Mouse (Mus musculus): ENCODE measurements at regions not wholly inside any gene's neighbourhood (a gene's known extent, or its start where the extent isn't known, plus 50 kb on each side); places are given as distances from the start of the nearest gene placed in this dataset.

GRCm38 (mm10) chr12:35640911-35641345 lies 106.1 kb upstream of the Ahr start:
- 71% methylated on average over 3 of the region's 3 CpGs for WGBS
- Histone ChIP-seq H3K36me3 (ENCODE audit: control insufficient read depth, insufficient read depth, low read length) (no peaks in the 10 kb centered on the region), H3K27ac (ENCODE audit: low read length) (no peak overlapping the region), H3K9ac (ENCODE audit: low read depth, low read length) (no peak overlapping the region), H3K9me3 (replicated peaks; ENCODE audit: control insufficient read depth, low read length, poor library complexity, severe bottlenecking) (no peaks in the 10 kb centered on the region), H3K27me3 (ENCODE audit: control insufficient read depth, insufficient read depth, low read depth, low read length) (no peaks in the 10 kb centered on the region), H3K4me1 (ENCODE audit: control insufficient read depth, insufficient read depth, low read length) (no peaks in the 10 kb centered on the region), H3K4me3 (ENCODE audit: low read depth, low read length) (no peak overlapping the region), H3K4me2 (ENCODE audit: low read length) (no peak overlapping the region)
- ATAC-seq, result no peak

- Histone ChIP-seq H3K4me3 (ENCODE audit: low read depth, low read length) (no peak overlapping the region), H3K9ac (ENCODE audit: low read depth, low read length) (no peak overlapping the region), H3K9me3 (replicated peaks; ENCODE audit: control insufficient read depth, low read length, poor library complexity, severe bottlenecking) (no peaks in the 10 kb centered on the region), H3K36me3 (ENCODE audit: control insufficient read depth, insufficient read depth, low read length) (no peaks in the 10 kb centered on the region), H3K27me3 (ENCODE audit: control insufficient read depth, insufficient read depth, low read depth, low read length) (no peaks in the 10 kb centered on the region), H3K27ac (ENCODE audit: low read length) (no peak overlapping the region), H3K4me1 (ENCODE audit: control insufficient read depth, insufficient read depth, low read length) (no peaks in the 10 kb centered on the region), H3K4me2 (ENCODE audit: low read length) (no peak overlapping the region)
- no peak for ATAC-seq
- 81% methylated on average over 3 of the region's 3 CpGs for WGBS
Observed at GRCm38 (mm10) chr12:35623484-35623883, 88.6 kb upstream of the Ahr start.

- Histone ChIP-seq H3K9ac (ENCODE audit: low read depth, low read length) (no peak overlapping the region), H3K9me3 (replicated peaks; ENCODE audit: control insufficient read depth, low read length, poor library complexity, severe bottlenecking) (no peaks in the 10 kb centered on the region), H3K36me3 (ENCODE audit: control insufficient read depth, insufficient read depth, low read length) (no peaks in the 10 kb centered on the region), H3K4me2 (ENCODE audit: low read length) (no peak overlapping the region), H3K4me1 (ENCODE audit: control insufficient read depth, insufficient read depth, low read length) (no peaks in the 10 kb centered on the region), H3K4me3 (ENCODE audit: low read depth, low read length) (no peak overlapping the region), H3K27ac (ENCODE audit: low read length) (no peak overlapping the region), H3K27me3 (ENCODE audit: control insufficient read depth, insufficient read depth, low read depth, low read length) (no peaks in the 10 kb centered on the region)
- no peak for ATAC-seq
- WGBS, result 76% methylated on average over 4 of the region's 4 CpGs
Observed at GRCm38 (mm10) chr12:35614885-35615284, 80.0 kb upstream of the Ahr start.

- Histone ChIP-seq H3K9ac (ENCODE audit: low read depth, low read length) (no peak overlapping the region), H3K27me3 (ENCODE audit: control insufficient read depth, insufficient read depth, low read depth, low read length) (no peaks in the 10 kb centered on the region), H3K4me2 (ENCODE audit: low read length) (no peak overlapping the region), H3K9me3 (replicated peaks; ENCODE audit: control insufficient read depth, low read length, poor library complexity, severe bottlenecking) (no peaks in the 10 kb centered on the region), H3K36me3 (ENCODE audit: control insufficient read depth, insufficient read depth, low read length) (no peaks in the 10 kb centered on the region), H3K4me3 (ENCODE audit: low read depth, low read length) (no peak overlapping the region), H3K4me1 (ENCODE audit: control insufficient read depth, insufficient read depth, low read length) (no peaks in the 10 kb centered on the region), H3K27ac (ENCODE audit: low read length) (no peak overlapping the region)
- 83% methylated on average over 1 of the region's 1 CpGs for WGBS
- no peak for ATAC-seq
Observed at GRCm38 (mm10) chr12:35607652-35608051, 72.8 kb upstream of the Ahr start.

GRCm38 (mm10) chr12:35603742-35604141 lies 68.9 kb upstream of the Ahr start:
- WGBS, result 96% methylated on average over 1 of the region's 1 CpGs
- Histone ChIP-seq H3K4me2 (ENCODE audit: low read length) (no peak overlapping the region), H3K27me3 (ENCODE audit: control insufficient read depth, insufficient read depth, low read depth, low read length) (no peaks in the 10 kb centered on the region), H3K9ac (ENCODE audit: low read depth, low read length) (no peak overlapping the region), H3K9me3 (replicated peaks; ENCODE audit: control insufficient read depth, low read length, poor library complexity, severe bottlenecking) (no peaks in the 10 kb centered on the region), H3K27ac (ENCODE audit: low read length) (no peak overlapping the region), H3K4me3 (ENCODE audit: low read depth, low read length) (no peak overlapping the region), H3K36me3 (ENCODE audit: control insufficient read depth, insufficient read depth, low read length) (no peaks in the 10 kb centered on the region), H3K4me1 (ENCODE audit: control insufficient read depth, insufficient read depth, low read length) (no peaks in the 10 kb centered on the region)
- ATAC-seq, result no peak

- 93% methylated on average over 3 of the region's 3 CpGs for WGBS
- H3K4me2 ChIP-seq (ENCODE audit: low read length), result no peak overlapping the region
- H3K36me3 ChIP-seq (ENCODE audit: control insufficient read depth, insufficient read depth, low read length), result no peaks in the 10 kb centered on the region
- H3K9me3 ChIP-seq (replicated peaks; ENCODE audit: control insufficient read depth, low read length, poor library complexity, severe bottlenecking), result 0 out of 2 replicates have a peak, but pooled peaks cover under 1% of the 10 kb centered on the region
- no peaks in the 10 kb centered on the region for H3K27me3 ChIP-seq (ENCODE audit: control insufficient read depth, insufficient read depth, low read depth, low read length)
- no peak overlapping the region for H3K27ac ChIP-seq (ENCODE audit: low read length)
- no peaks in the 10 kb centered on the region for H3K4me1 ChIP-seq (ENCODE audit: control insufficient read depth, insufficient read depth, low read length)
- ATAC-seq, result no peak
- H3K9ac ChIP-seq (ENCODE audit: low read depth, low read length), result no peak overlapping the region
- H3K4me3 ChIP-seq (ENCODE audit: low read depth, low read length), result no peak overlapping the region
Observed at GRCm38 (mm10) chr12:35602589-35602988, 67.8 kb upstream of the Ahr start.

- no peaks in the 10 kb centered on the region for H3K36me3 ChIP-seq (ENCODE audit: control insufficient read depth, insufficient read depth, low read length)
- H3K9ac ChIP-seq (ENCODE audit: low read depth, low read length), result no peak overlapping the region
- H3K4me1 ChIP-seq (ENCODE audit: control insufficient read depth, insufficient read depth, low read length), result no peaks in the 10 kb centered on the region
- no peak for ATAC-seq
- 91% methylated on average over 9 of the region's 9 CpGs for WGBS
- no peaks in the 10 kb centered on the region for H3K27me3 ChIP-seq (ENCODE audit: control insufficient read depth, insufficient read depth, low read depth, low read length)
- H3K4me2 ChIP-seq (ENCODE audit: low read length), result no peak overlapping the region
- H3K4me3 ChIP-seq (ENCODE audit: low read depth, low read length), result no peak overlapping the region
- no peak overlapping the region for H3K27ac ChIP-seq (ENCODE audit: low read length)
- 0 out of 2 replicates have a peak, but pooled peaks cover 5% of the 10 kb centered on the region for H3K9me3 ChIP-seq (replicated peaks; ENCODE audit: control insufficient read depth, low read length, poor library complexity, severe bottlenecking)
Observed at GRCm38 (mm10) chr12:35598298-35598697, 63.5 kb upstream of the Ahr start.

- 0 out of 2 replicates have a peak, but pooled peaks cover 5% of the 10 kb centered on the region for H3K9me3 ChIP-seq (replicated peaks; ENCODE audit: control insufficient read depth, low read length, poor library complexity, severe bottlenecking)
- H3K9ac ChIP-seq (ENCODE audit: low read depth, low read length), result no peak overlapping the region
- no peaks in the 10 kb centered on the region for H3K27me3 ChIP-seq (ENCODE audit: control insufficient read depth, insufficient read depth, low read depth, low read length)
- H3K4me1 ChIP-seq (ENCODE audit: control insufficient read depth, insufficient read depth, low read length), result no peaks in the 10 kb centered on the region
- ATAC-seq, result no peak
- H3K4me3 ChIP-seq (ENCODE audit: low read depth, low read length), result no peak overlapping the region
- H3K27ac ChIP-seq (ENCODE audit: low read length), result no peak overlapping the region
- no peaks in the 10 kb centered on the region for H3K36me3 ChIP-seq (ENCODE audit: control insufficient read depth, insufficient read depth, low read length)
- WGBS, result 96% methylated on average over 3 of the region's 3 CpGs
- H3K4me2 ChIP-seq (ENCODE audit: low read length), result no peak overlapping the region
Observed at GRCm38 (mm10) chr12:35592866-35593265, 58.0 kb upstream of the Ahr start.
